Comparison of ENCODE assay signal across 28 mouse cellular contexts in the genomic region with DNA sequence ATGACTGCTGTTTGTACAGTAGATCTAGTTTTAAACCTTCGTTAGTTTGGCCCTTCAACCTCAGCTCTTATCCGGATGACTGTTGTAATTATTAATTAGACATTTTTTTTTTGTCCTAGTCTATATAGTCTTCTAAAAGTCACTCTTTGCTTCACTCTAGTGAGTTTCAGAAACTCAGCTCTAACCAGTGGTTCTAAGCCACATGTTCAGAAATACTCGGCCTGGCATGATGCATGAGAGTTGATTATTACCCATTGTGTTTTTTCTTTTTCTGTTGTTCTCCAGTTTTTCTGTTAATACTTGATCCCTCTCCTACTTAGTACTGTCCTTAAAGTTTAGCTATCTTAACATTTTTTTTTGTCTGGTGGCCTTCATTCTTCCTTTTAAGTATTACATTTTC.
"Had no signal": no experiment of that assay in that cellular context is flagged by ENCODE, and none has a peak within 500 bp of the region (broad histone marks: within the 10 kb centered on the region; RNA-seq: fewer than 3 reads in every experiment).

No protein-coding gene starts in this region.

- DNase-seq: cerebellum, adult 18-20 months; cerebellum, adult 2 months; cerebellum, adult 8-10 months; cerebellum, adult 9-10 months; cerebellum, adult 9-11 months; cerebellum, postnatal 10 days; cerebellum, postnatal 14 days; cerebellum, postnatal 25 days; cerebellum, postnatal 36 days; embryo, embryonic 11 days; forebrain, postnatal 0 days; gastrocnemius, adult 2 months; gastrocnemius, postnatal 10 days; gastrocnemius, postnatal 14 days; gastrocnemius, postnatal 25 days; gastrocnemius, postnatal 36 days; heart, adult 11 months had no signal

- H3K4me1 ChIP-seq: forebrain, embryonic 12.5 days; forebrain, embryonic 13.5 days had no signal

- H3K27ac ChIP-seq: embryonic facial prominence, embryonic 10.5 days; embryonic facial prominence, embryonic 12.5 days; embryonic facial prominence, embryonic 13.5 days; embryonic facial prominence, embryonic 15.5 days; forebrain, embryonic 10.5 days; forebrain, embryonic 12.5 days; forebrain, embryonic 13.5 days; forebrain, embryonic 15.5 days; gastrocnemius, adult 2 months had no signal

- H3K4me3 ChIP-seq: embryonic facial prominence, embryonic 10.5 days; embryonic facial prominence, embryonic 12.5 days; embryonic facial prominence, embryonic 13.5 days; embryonic facial prominence, embryonic 15.5 days; erythroblast, embryonic 14.5 days; forebrain, embryonic 10.5 days; forebrain, embryonic 12.5 days; forebrain, embryonic 13.5 days; forebrain, embryonic 15.5 days; gastrocnemius, adult 2 months had no signal

- H3K36me3 ChIP-seq: embryonic facial prominence, embryonic 10.5 days; embryonic facial prominence, embryonic 12.5 days; embryonic facial prominence, embryonic 13.5 days; embryonic facial prominence, embryonic 15.5 days; forebrain, embryonic 10.5 days; forebrain, embryonic 12.5 days; forebrain, embryonic 15.5 days had no signal

- H3K4me2 ChIP-seq: embryonic facial prominence, embryonic 12.5 days; embryonic facial prominence, embryonic 13.5 days; embryonic facial prominence, embryonic 15.5 days; forebrain, embryonic 12.5 days; forebrain, embryonic 13.5 days; forebrain, embryonic 15.5 days had no signal

- H3K27me3 ChIP-seq: embryonic facial prominence, embryonic 12.5 days; embryonic facial prominence, embryonic 13.5 days; embryonic facial prominence, embryonic 15.5 days; forebrain, embryonic 12.5 days; forebrain, embryonic 13.5 days; forebrain, embryonic 15.5 days had no signal

- ATAC-seq: forebrain, embryonic 13.5 days; forebrain, embryonic 14.5 days; forebrain, embryonic 15.5 days; forebrain, embryonic 16.5 days; forebrain, postnatal 0 days had no signal

- H3K9ac ChIP-seq: embryonic facial prominence, embryonic 12.5 days; embryonic facial prominence, embryonic 13.5 days; embryonic facial prominence, embryonic 15.5 days; forebrain, embryonic 12.5 days; forebrain, embryonic 13.5 days; forebrain, embryonic 15.5 days; forebrain, postnatal 0 days had no signal

- H3K9me3 ChIP-seq: embryonic facial prominence, embryonic 10.5 days; embryonic facial prominence, embryonic 12.5 days; embryonic facial prominence, embryonic 13.5 days; embryonic facial prominence, embryonic 15.5 days; forebrain, embryonic 10.5 days; forebrain, embryonic 12.5 days; forebrain, embryonic 13.5 days; forebrain, embryonic 15.5 days had no signal
